Mouse (Mus musculus): Measurements from ENCODE around the gene Cmya5. TPM values are rescaled to one million over a fixed set of nuclear protein-coding genes. Genes with fewer than 3 reads are reported as not detected.

Gene Cmya5
- polyA plus RNA-seq, 1 experiment from 2014 or later: 0.15 TPM

- no peak overlapping the region for H3K27ac ChIP-seq (ENCODE audit: low read length)
- H3K9ac ChIP-seq (ENCODE audit: low read depth, low read length): no peak overlapping the region
- no peak overlapping the region for H3K4me2 ChIP-seq (ENCODE audit: low read depth, low read length)
- H3K36me3 ChIP-seq (ENCODE audit: control insufficient read depth, insufficient read depth): no peaks in the 10 kb centered on the region
- no peaks in the 10 kb centered on the region for H3K4me1 ChIP-seq (ENCODE audit: control insufficient read depth, low read depth, low read length)
- 26% methylated on average over 1 of the region's 1 CpGs for WGBS (ENCODE audit: insufficient replicate concordance)
- no peaks in the 10 kb centered on the region for H3K9me3 ChIP-seq (replicated peaks; ENCODE audit: control insufficient read depth, low read length)
- H3K27me3 ChIP-seq (ENCODE audit: control insufficient read depth, insufficient read depth, low read depth, low read length): no peaks in the 10 kb centered on the region
- no peak for ATAC-seq (ENCODE audit: low read depth)
- H3K4me3 ChIP-seq (ENCODE audit: low read depth, low read length): no peak overlapping the region
These were observed 122.4 kb downstream of the Cmya5 start for GRCm38 (mm10) chr13:93022158-93022557.

DNA sequence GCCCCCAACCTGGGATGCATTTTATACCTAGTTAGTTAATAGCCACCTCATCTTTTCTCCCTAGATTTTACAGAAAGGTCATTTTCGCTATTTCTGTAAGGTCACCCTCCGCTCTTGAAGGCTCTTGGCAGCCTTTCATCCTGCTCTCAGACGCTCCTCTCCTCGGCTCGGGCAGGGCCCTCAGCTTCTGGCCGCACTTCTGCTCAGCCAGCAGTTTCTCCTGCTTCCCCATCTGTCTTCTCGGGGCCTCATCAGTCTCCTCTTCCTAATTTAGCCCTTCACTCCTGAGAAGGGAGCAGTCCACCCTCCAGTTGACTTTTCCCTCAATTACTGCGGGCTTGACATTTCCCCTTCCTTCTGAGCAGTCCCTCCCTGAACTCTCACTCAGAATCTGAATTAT lies 131.6 kb downstream of the Cmya5 start:
- no peak overlapping the region for H3K9ac ChIP-seq (ENCODE audit: low read depth, low read length)
- H3K36me3 ChIP-seq (ENCODE audit: control insufficient read depth, insufficient read depth): no peaks in the 10 kb centered on the region
- no peaks in the 10 kb centered on the region for H3K9me3 ChIP-seq (replicated peaks; ENCODE audit: control insufficient read depth, low read length)
- WGBS (ENCODE audit: insufficient replicate concordance): 58% methylated on average over 8 of the region's 8 CpGs
- ATAC-seq (ENCODE audit: low read depth): no peak
- H3K27me3 ChIP-seq (ENCODE audit: control insufficient read depth, insufficient read depth, low read depth, low read length): no peaks in the 10 kb centered on the region
- H3K4me2 ChIP-seq (ENCODE audit: low read depth, low read length): no peak overlapping the region
- H3K27ac ChIP-seq (ENCODE audit: low read length): no peak overlapping the region
- no peak overlapping the region for H3K4me3 ChIP-seq (ENCODE audit: low read depth, low read length)
- no peaks in the 10 kb centered on the region for H3K4me1 ChIP-seq (ENCODE audit: control insufficient read depth, low read depth, low read length)

DNA sequence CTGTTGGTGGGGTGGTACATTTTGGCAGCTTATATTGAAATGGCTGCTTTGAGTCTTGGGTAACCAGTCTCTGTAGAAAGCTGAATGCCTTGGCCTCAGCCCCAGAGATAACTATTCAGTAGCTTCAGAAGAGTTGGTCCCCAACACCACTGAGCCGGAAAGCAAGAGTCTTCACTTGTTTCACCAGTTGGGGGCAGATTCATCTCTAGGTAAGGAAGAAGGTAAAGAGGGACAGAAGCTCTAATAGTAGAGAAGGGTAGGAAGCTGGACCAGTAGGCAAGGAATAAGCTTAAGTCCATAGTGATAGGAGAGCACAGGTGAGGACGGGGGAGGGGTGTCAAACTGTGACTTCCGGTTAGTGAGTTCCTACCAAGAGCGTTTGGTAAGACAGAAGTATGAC lies 133.2 kb downstream of the Cmya5 start:
- 64% methylated on average over 4 of the region's 4 CpGs for WGBS (ENCODE audit: insufficient replicate concordance)
- no peak for ATAC-seq (ENCODE audit: low read depth)
- Histone ChIP-seq H3K9ac (ENCODE audit: low read depth, low read length) (no peak overlapping the region), H3K27me3 (ENCODE audit: control insufficient read depth, insufficient read depth, low read depth, low read length) (no peaks in the 10 kb centered on the region), H3K9me3 (replicated peaks; ENCODE audit: control insufficient read depth, low read length) (no peaks in the 10 kb centered on the region), H3K4me2 (ENCODE audit: low read depth, low read length) (no peak overlapping the region), H3K36me3 (ENCODE audit: control insufficient read depth, insufficient read depth) (no peaks in the 10 kb centered on the region), H3K4me1 (ENCODE audit: control insufficient read depth, low read depth, low read length) (no peaks in the 10 kb centered on the region), H3K4me3 (ENCODE audit: low read depth, low read length) (no peak overlapping the region), H3K27ac (ENCODE audit: low read length) (no peak overlapping the region)

GRCm38 (mm10) chr13:93010524-93010923 lies 134.0 kb downstream of the Cmya5 start:
- no peak overlapping the region for H3K4me2 ChIP-seq (ENCODE audit: low read depth, low read length)
- no peak overlapping the region for H3K27ac ChIP-seq (ENCODE audit: low read length)
- H3K36me3 ChIP-seq (ENCODE audit: control insufficient read depth, insufficient read depth): no peaks in the 10 kb centered on the region
- no peak overlapping the region for H3K9ac ChIP-seq (ENCODE audit: low read depth, low read length)
- H3K4me3 ChIP-seq (ENCODE audit: low read depth, low read length): no peak overlapping the region
- no peaks in the 10 kb centered on the region for H3K9me3 ChIP-seq (replicated peaks; ENCODE audit: control insufficient read depth, low read length)
- no peaks in the 10 kb centered on the region for H3K27me3 ChIP-seq (ENCODE audit: control insufficient read depth, insufficient read depth, low read depth, low read length)
- 61% methylated on average over 7 of the region's 7 CpGs for WGBS (ENCODE audit: insufficient replicate concordance)
- ATAC-seq (ENCODE audit: low read depth): no peak
- no peaks in the 10 kb centered on the region for H3K4me1 ChIP-seq (ENCODE audit: control insufficient read depth, low read depth, low read length)

DNA sequence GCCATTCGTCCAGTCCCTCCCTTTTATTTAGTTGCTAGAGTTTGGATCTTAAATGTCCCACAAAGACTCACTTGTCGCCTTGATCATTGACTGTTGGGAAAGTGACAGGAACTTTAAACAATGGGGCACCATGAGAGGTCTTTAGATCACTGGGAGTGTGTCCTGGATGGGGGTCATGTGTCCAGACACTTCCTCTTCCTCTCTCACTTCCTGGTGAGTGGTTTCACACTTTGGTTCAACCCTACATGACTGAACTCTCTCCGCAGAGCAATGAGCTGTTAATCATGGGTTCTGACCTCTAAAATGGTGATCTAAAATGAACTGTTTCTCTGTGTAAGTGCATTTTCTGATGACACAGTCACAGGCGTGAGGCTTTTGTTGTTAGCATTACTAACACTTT lies 137.4 kb downstream of the Cmya5 start:
- no peaks in the 10 kb centered on the region for H3K9me3 ChIP-seq (replicated peaks; ENCODE audit: control insufficient read depth, low read length)
- ATAC-seq (ENCODE audit: low read depth): no peak
- 35% methylated on average over 4 of the region's 4 CpGs for WGBS (ENCODE audit: insufficient replicate concordance)

GRCm38 (mm10) chr13:93006347-93006746 lies 138.2 kb downstream of the Cmya5 start:
- no peak overlapping the region for H3K9ac ChIP-seq (ENCODE audit: low read depth, low read length)
- H3K4me2 ChIP-seq (ENCODE audit: low read depth, low read length): no peak overlapping the region
- H3K27me3 ChIP-seq (ENCODE audit: control insufficient read depth, insufficient read depth, low read depth, low read length): no peaks in the 10 kb centered on the region
- H3K4me1 ChIP-seq (ENCODE audit: control insufficient read depth, low read depth, low read length): no peaks in the 10 kb centered on the region
- H3K27ac ChIP-seq (ENCODE audit: low read length): no peak overlapping the region
- H3K36me3 ChIP-seq (ENCODE audit: control insufficient read depth, insufficient read depth): no peaks in the 10 kb centered on the region
- WGBS (ENCODE audit: insufficient replicate concordance): 64% methylated on average over 4 of the region's 4 CpGs
- ATAC-seq (ENCODE audit: low read depth): no peak
- H3K4me3 ChIP-seq (ENCODE audit: low read depth, low read length): no peak overlapping the region
- no peaks in the 10 kb centered on the region for H3K9me3 ChIP-seq (replicated peaks; ENCODE audit: control insufficient read depth, low read length)

More for the DNA sequence above, 137.4 kb downstream of the Cmya5 start:
- Histone ChIP-seq H3K36me3 (ENCODE audit: control insufficient read depth, insufficient read depth) (no peaks in the 10 kb centered on the region), H3K4me1 (ENCODE audit: control insufficient read depth, low read depth, low read length) (no peaks in the 10 kb centered on the region), H3K4me3 (ENCODE audit: low read depth, low read length) (no peak overlapping the region), H3K27ac (ENCODE audit: low read length) (no peak overlapping the region), H3K4me2 (ENCODE audit: low read depth, low read length) (no peak overlapping the region), H3K27me3 (ENCODE audit: control insufficient read depth, insufficient read depth, low read depth, low read length) (no peaks in the 10 kb centered on the region), H3K9ac (ENCODE audit: low read depth, low read length) (no peak overlapping the region)

GRCm38 (mm10) chr13:93004003-93004402 lies 140.5 kb downstream of the Cmya5 start:
- no peaks in the 10 kb centered on the region for H3K4me1 ChIP-seq (ENCODE audit: control insufficient read depth, low read depth, low read length)
- H3K36me3 ChIP-seq (ENCODE audit: control insufficient read depth, insufficient read depth): no peaks in the 10 kb centered on the region
- no peak for ATAC-seq (ENCODE audit: low read depth)
- WGBS (ENCODE audit: insufficient replicate concordance): 59% methylated on average over 6 of the region's 6 CpGs
- no peaks in the 10 kb centered on the region for H3K27me3 ChIP-seq (ENCODE audit: control insufficient read depth, insufficient read depth, low read depth, low read length)
- H3K4me3 ChIP-seq (ENCODE audit: low read depth, low read length): no peak overlapping the region
- no peak overlapping the region for H3K27ac ChIP-seq (ENCODE audit: low read length)
- no peak overlapping the region for H3K4me2 ChIP-seq (ENCODE audit: low read depth, low read length)
- H3K9ac ChIP-seq (ENCODE audit: low read depth, low read length): no peak overlapping the region
- no peaks in the 10 kb centered on the region for H3K9me3 ChIP-seq (replicated peaks; ENCODE audit: control insufficient read depth, low read length)

- Histone ChIP-seq H3K27me3 (ENCODE audit: control insufficient read depth, insufficient read depth, low read depth, low read length) (no peaks in the 10 kb centered on the region), H3K4me2 (ENCODE audit: low read depth, low read length) (no peak overlapping the region), H3K36me3 (ENCODE audit: control insufficient read depth, insufficient read depth) (no peaks in the 10 kb centered on the region), H3K4me1 (ENCODE audit: control insufficient read depth, low read depth, low read length) (no peaks in the 10 kb centered on the region), H3K4me3 (ENCODE audit: low read depth, low read length) (no peak overlapping the region), H3K9me3 (replicated peaks; ENCODE audit: control insufficient read depth, low read length) (no peaks in the 10 kb centered on the region), H3K27ac (ENCODE audit: low read length) (no peak overlapping the region), H3K9ac (ENCODE audit: low read depth, low read length) (no peak overlapping the region)
- WGBS (ENCODE audit: insufficient replicate concordance): 60% methylated on average over 2 of the region's 2 CpGs
- no peak for ATAC-seq (ENCODE audit: low read depth)
These were observed 142.1 kb downstream of the Cmya5 start for GRCm38 (mm10) chr13:93002456-93002855.

- Histone ChIP-seq H3K4me2 (ENCODE audit: low read depth, low read length) (no peak overlapping the region), H3K27ac (ENCODE audit: low read length) (no peak overlapping the region), H3K27me3 (ENCODE audit: control insufficient read depth, insufficient read depth, low read depth, low read length) (no peaks in the 10 kb centered on the region), H3K4me1 (ENCODE audit: control insufficient read depth, low read depth, low read length) (no peaks in the 10 kb centered on the region), H3K36me3 (ENCODE audit: control insufficient read depth, insufficient read depth) (no peaks in the 10 kb centered on the region), H3K9ac (ENCODE audit: low read depth, low read length) (no peak overlapping the region), H3K4me3 (ENCODE audit: low read depth, low read length) (no peak overlapping the region), H3K9me3 (replicated peaks; ENCODE audit: control insufficient read depth, low read length) (no peaks in the 10 kb centered on the region)
- WGBS (ENCODE audit: insufficient replicate concordance): 67% methylated on average over 12 of the region's 12 CpGs
- ATAC-seq (ENCODE audit: low read depth): no peak
These were observed 143.7 kb downstream of the Cmya5 start for GRCm38 (mm10) chr13:93000640-93001351.
